Mouse (Mus musculus) myocyte (in vitro differentiated cells): ENCODE data around the gene Rpl27. TPM values are rescaled to one million over a fixed set of nuclear protein-coding genes. Genes with fewer than 3 reads are reported as not detected.

Source experiments
- H3K27me3 ChIP-seq: one replicate; pipeline ENCODE4 v1.6.1; 2011; ENCODE audit not compliant: control insufficient read depth, insufficient read depth, insufficient read length
- H3K36me3 ChIP-seq: one replicate; pipeline ENCODE4 v1.6.1; 2011; ENCODE audit not compliant: control insufficient read depth, insufficient read depth
- H3K4me2 ChIP-seq: one replicate; pipeline ENCODE4 v1.6.1; 2011; ENCODE audit warnings: low read depth, control low read depth
- H3K4me3 ChIP-seq: one replicate; pipeline ENCODE4 v1.5.1; 2011; ENCODE audit warnings: mild to moderate bottlenecking, control low read depth, moderate library complexity
- H3K79me2 ChIP-seq: one replicate; pipeline ENCODE4 v1.6.1; 2011; ENCODE audit not compliant: control insufficient read depth, insufficient read depth
- H3ac ChIP-seq: one replicate; pipeline ENCODE4 v1.6.1; 2011; ENCODE audit not compliant: control insufficient read depth, insufficient read length
- CEBPB ChIP-seq: IDR thresholded peaks from 2 replicates; pipeline ENCODE4 v1.6.1; 2011; ENCODE audit warnings: mild to moderate bottlenecking, moderate library complexity; ENCODE audit not compliant: poor library complexity, insufficient read depth, severe bottlenecking
- E2F4 ChIP-seq: IDR thresholded peaks from one replicate; pipeline ENCODE4 v1.6.1; 2011; ENCODE audit warnings: mild to moderate bottlenecking, control low read depth, moderate library complexity; ENCODE audit not compliant: insufficient read depth
- MAX ChIP-seq: IDR thresholded peaks from one replicate; pipeline ENCODE4 v1.6.1; 2011; ENCODE audit warnings: low read depth, mild to moderate bottlenecking, control low read depth
- MYOD1 ChIP-seq, 3 experiments: IDR thresholded peaks; one replicate each; pipeline ENCODE4 v1.6.1; 2011; ENCODE audit warnings: control low read depth in 2 of 3, low read depth in 2 of 3, mild to moderate bottlenecking in 2 of 3, moderate library complexity in 1 of 3; ENCODE audit not compliant: insufficient read length in 2 of 3, control insufficient read depth in 1 of 3
- MYOG ChIP-seq, 3 experiments: IDR thresholded peaks; one replicate each; pipeline ENCODE4 v1.6.1; 2011; ENCODE audit warnings: control low read depth in 2 of 3, low read depth in 2 of 3, mild to moderate bottlenecking in 2 of 3; ENCODE audit not compliant: insufficient read length in 2 of 3, control insufficient read depth in 1 of 3, insufficient read depth in 1 of 3
- POLR2A ChIP-seq: IDR thresholded peaks from one replicate; pipeline ENCODE4 v1.6.1; 2011; ENCODE audit warnings: low read depth, mild to moderate bottlenecking, control low read depth, moderate library complexity; ENCODE audit not compliant: insufficient read length
- POLR2AphosphoS2 ChIP-seq: IDR thresholded peaks from one replicate; pipeline ENCODE4 v1.6.1; 2011; ENCODE audit warnings: low read depth, control low read depth; ENCODE audit not compliant: insufficient read length
- REST ChIP-seq: IDR thresholded peaks from one replicate; pipeline ENCODE4 v1.6.1; 2011; ENCODE audit warnings: mild to moderate bottlenecking, control low read depth, moderate library complexity; ENCODE audit not compliant: insufficient read depth, insufficient read length
- SRF ChIP-seq: IDR thresholded peaks from one replicate; pipeline ENCODE4 v1.6.1; 2011; ENCODE audit warnings: low read depth; ENCODE audit not compliant: control insufficient read depth, insufficient read length
- TCF12 ChIP-seq: IDR thresholded peaks from one replicate; pipeline ENCODE4 v1.6.1; 2011; ENCODE audit warnings: mild to moderate bottlenecking, control low read depth; ENCODE audit not compliant: poor library complexity, insufficient read depth, severe bottlenecking
- TCF3 ChIP-seq: IDR thresholded peaks from one replicate; pipeline ENCODE4 v1.6.1; 2011; ENCODE audit warnings: low read depth, control low read depth; ENCODE audit not compliant: insufficient read length
- USF1 ChIP-seq: IDR thresholded peaks from one replicate; pipeline ENCODE4 v1.6.1; 2011; ENCODE audit warnings: low read depth, mild to moderate bottlenecking, control low read depth, moderate library complexity
- polyA plus RNA-seq: library from polyadenylated mRNA; unstranded; fragments of >200 nt; fragmentation: generic; extraction: Trizol; gene quantifications from one replicate; pipeline ENCODE4 v1.2.1, GENCODE M21; 2012; ENCODE audit warnings: missing spikeins

Rpl27 gene
- polyA plus RNA-seq, 1 experiment = 2,022 TPM

- no peaks in the 10 kb centered on the region for H3K27me3 ChIP-seq
- TF ChIP-seq POLR2A = peak; percentile 56
- peak in 1 of 3 experiments; percentile 38 for TF ChIP-seq MYOD1 (IDR thresholded peaks at IDR 0.05; ENCODE audit: control insufficient read depth in 1 of 3, insufficient read length in 2 of 3, low read depth in 2 of 3)
- peak; percentile 95 for TF ChIP-seq SRF
- peak in 2 of 3 experiments; percentile 40 to 72 for TF ChIP-seq MYOG (IDR thresholded peaks at IDR 0.05; ENCODE audit: control insufficient read depth in 1 of 3, insufficient read depth in 1 of 3, insufficient read length in 2 of 3, low read depth in 2 of 3)
- no peak for TF ChIP-seq TCF3
- TF ChIP-seq USF1 = no peak
- peak; percentile 59 for TF ChIP-seq POLR2AphosphoS2
- H3ac ChIP-seq = peak within 1 kb of the TSS; percentile 64
- H3K36me3 ChIP-seq = no peaks in the 10 kb centered on the region
- peaks cover 27% of the 10 kb centered on the region for H3K79me2 ChIP-seq
- peak within 1 kb of the TSS; percentile 98 for H3K4me2 ChIP-seq
- H3K4me3 ChIP-seq = peak within 1 kb of the TSS; percentile 66
These were observed 17.8 kb upstream of the Rpl27 start, which contains the start of gene Gm27029 for GRCm38 (mm10) chr11:101424105-101424851. Gene Gm27029, minus strand, starts transcription at chr11:101424796.

GRCm38 (mm10) chr11:101424925-101425813 is 16.9 kb upstream of the Rpl27 start, which contains the start of the genes Rundc1 and Ptges3l:
Gene Rundc1, plus strand, starts transcription at chr11:101425085.
Gene Ptges3l, minus strand, starts transcription at chr11:101425333.
- H3ac ChIP-seq = peak within 1 kb of the TSS; percentile 64
- TF ChIP-seq POLR2AphosphoS2 = peak; percentile 69
- peak; percentile 79 for TF ChIP-seq POLR2A
- no peak for TF ChIP-seq USF1

GRCm38 (mm10) chr11:101426165-101426564 is 15.9 kb upstream of the Rpl27 start:
- no peak overlapping the region for H3ac ChIP-seq
- peak overlapping the region; percentile 98 for H3K4me2 ChIP-seq
- no peaks in the 10 kb centered on the region for H3K27me3 ChIP-seq
- peaks cover 1% of the 10 kb centered on the region for H3K36me3 ChIP-seq
- TF ChIP-seq POLR2A (no peak), MYOD1 (IDR thresholded peaks at IDR 0.05; ENCODE audit: control insufficient read depth in 1 of 3, insufficient read length in 2 of 3, low read depth in 2 of 3) (no peak), SRF (no peak), POLR2AphosphoS2 (no peak), CEBPB (no peak), REST (no peak), TCF12 (no peak)
- peaks cover 27% of the 10 kb centered on the region for H3K79me2 ChIP-seq
- H3K4me3 ChIP-seq = peak overlapping the region; percentile 66

More at GRCm38 (mm10) chr11:101424925-101425813, 16.9 kb upstream of the Rpl27 start, which contains the start of the genes Rundc1 and Ptges3l:
- H3K27me3 ChIP-seq = no peaks in the 10 kb centered on the region
- no peaks in the 10 kb centered on the region for H3K36me3 ChIP-seq
- peak within 1 kb of the TSS; percentile 66 for H3K4me3 ChIP-seq
- H3K4me2 ChIP-seq = peak within 1 kb of the TSS; percentile 98
- peaks cover 27% of the 10 kb centered on the region for H3K79me2 ChIP-seq

- peaks cover 12% of the 10 kb centered on the region for H3K79me2 ChIP-seq
- TF ChIP-seq POLR2AphosphoS2 (no peak), CEBPB (no peak), TCF3 (no peak), E2F4 (no peak), MYOG (IDR thresholded peaks at IDR 0.05; ENCODE audit: control insufficient read depth in 1 of 3, insufficient read depth in 1 of 3, insufficient read length in 2 of 3, low read depth in 2 of 3) (no peak), USF1 (no peak), MAX (no peak), SRF (no peak), REST (no peak)
These were observed 10.8 kb upstream of the Rpl27 start for GRCm38 (mm10) chr11:101431327-101431726.

GRCm38 (mm10) chr11:101433396-101433795 is 8.7 kb upstream of the Rpl27 start:
- Histone ChIP-seq H3K4me2 (no peak overlapping the region), H3K79me2 (no peaks in the 10 kb centered on the region), H3K27me3 (no peaks in the 10 kb centered on the region), H3K4me3 (no peak overlapping the region), H3ac (no peak overlapping the region), H3K36me3 (peaks cover 4% of the 10 kb centered on the region)
- TF ChIP-seq POLR2AphosphoS2 (no peak), MYOG (IDR thresholded peaks at IDR 0.05; ENCODE audit: control insufficient read depth in 1 of 3, insufficient read depth in 1 of 3, insufficient read length in 2 of 3, low read depth in 2 of 3) (no peak), TCF3 (no peak), E2F4 (no peak), REST (no peak), CEBPB (no peak), SRF (no peak), USF1 (no peak), POLR2A (no peak), TCF12 (no peak), MAX (no peak), MYOD1 (IDR thresholded peaks at IDR 0.05; ENCODE audit: control insufficient read depth in 1 of 3, insufficient read length in 2 of 3, low read depth in 2 of 3) (no peak)

More at GRCm38 (mm10) chr11:101431327-101431726, 10.8 kb upstream of the Rpl27 start:
- Histone ChIP-seq H3ac (no peak overlapping the region), H3K36me3 (peaks cover 4% of the 10 kb centered on the region), H3K27me3 (no peaks in the 10 kb centered on the region), H3K4me3 (no peak overlapping the region), H3K4me2 (no peak overlapping the region)
